Mouse (Mus musculus): Measurements from ENCODE around the gene Pcbp3. TPM values are rescaled to one million over a fixed set of nuclear protein-coding genes. Genes with fewer than 3 reads are reported as not detected.

Gene Pcbp3
- total and polyA plus RNA-seq, 2 experiments: 0.37 to 0.55 TPM

- H3K27me3 ChIP-seq (ENCODE audit: control insufficient read depth, insufficient read depth, low read length): no peaks in the 10 kb centered on the region
- H3K27ac ChIP-seq (replicated peaks; ENCODE audit: insufficient read depth, low read depth, low read length): no peak overlapping the region
- no peak overlapping the region for H3K4me3 ChIP-seq (ENCODE audit: insufficient read depth, low read depth, low read length)
- no peaks in the 10 kb centered on the region for H3K4me1 ChIP-seq (ENCODE audit: control insufficient read depth, insufficient read depth, low read length)
- no peaks in the 10 kb centered on the region for H3K36me3 ChIP-seq (ENCODE audit: control insufficient read depth, insufficient read depth, low read length)
- TF ChIP-seq CTCF (IDR thresholded peaks at IDR 0.05; ENCODE audit: low read depth, low read length) (no peak), POLR2A (IDR thresholded peaks at IDR 0.05; ENCODE audit: extremely low read depth, insufficient read depth, low read length) (no peak)
- WGBS: 77% methylated on average over 5 of the region's 5 CpGs
- H3K79me2 ChIP-seq (ENCODE audit: control insufficient read depth, insufficient read depth, low read length): no peaks in the 10 kb centered on the region
- no peak overlapping the region for H3K9ac ChIP-seq (ENCODE audit: low read depth, low read length)
- DNase-seq (ENCODE audit: extremely low read depth, low read depth, low spot score): no peak
Observed at GRCm38 (mm10) chr10:76771086-76771485, 190.6 kb downstream of the Pcbp3 start.

- no peaks in the 10 kb centered on the region for H3K79me2 ChIP-seq (ENCODE audit: control insufficient read depth, insufficient read depth, low read length)
- no peak overlapping the region for H3K27ac ChIP-seq (replicated peaks; ENCODE audit: insufficient read depth, low read depth, low read length)
- WGBS: 95% methylated on average over 6 of the region's 6 CpGs
- no peak for DNase-seq (ENCODE audit: extremely low read depth, low read depth, low spot score)
- H3K9ac ChIP-seq (ENCODE audit: low read depth, low read length): no peak overlapping the region
- no peaks in the 10 kb centered on the region for H3K4me1 ChIP-seq (ENCODE audit: control insufficient read depth, insufficient read depth, low read length)
- no peaks in the 10 kb centered on the region for H3K36me3 ChIP-seq (ENCODE audit: control insufficient read depth, insufficient read depth, low read length)
- H3K27me3 ChIP-seq (ENCODE audit: control insufficient read depth, insufficient read depth, low read length): no peaks in the 10 kb centered on the region
- TF ChIP-seq POLR2A (IDR thresholded peaks at IDR 0.05; ENCODE audit: extremely low read depth, insufficient read depth, low read length) (no peak), CTCF (IDR thresholded peaks at IDR 0.05; ENCODE audit: low read depth, low read length) (no peak)
- no peak overlapping the region for H3K4me3 ChIP-seq (ENCODE audit: insufficient read depth, low read depth, low read length)
Observed at GRCm38 (mm10) chr10:76769581-76769980, 192.1 kb downstream of the Pcbp3 start.

- no peak overlapping the region for H3K4me3 ChIP-seq (ENCODE audit: insufficient read depth, low read depth, low read length)
- WGBS: 97% methylated on average over 1 of the region's 1 CpGs
- TF ChIP-seq POLR2A (IDR thresholded peaks at IDR 0.05; ENCODE audit: extremely low read depth, insufficient read depth, low read length): no peak
- TF ChIP-seq CTCF (IDR thresholded peaks at IDR 0.05; ENCODE audit: low read depth, low read length): no peak
- no peak overlapping the region for H3K27ac ChIP-seq (replicated peaks; ENCODE audit: insufficient read depth, low read depth, low read length)
- H3K4me1 ChIP-seq (ENCODE audit: control insufficient read depth, insufficient read depth, low read length): no peaks in the 10 kb centered on the region
- H3K79me2 ChIP-seq (ENCODE audit: control insufficient read depth, insufficient read depth, low read length): no peaks in the 10 kb centered on the region
- no peak for DNase-seq (ENCODE audit: extremely low read depth, low read depth, low spot score)
- no peak overlapping the region for H3K9ac ChIP-seq (ENCODE audit: low read depth, low read length)
- H3K36me3 ChIP-seq (ENCODE audit: control insufficient read depth, insufficient read depth, low read length): no peaks in the 10 kb centered on the region
- H3K27me3 ChIP-seq (ENCODE audit: control insufficient read depth, insufficient read depth, low read length): no peaks in the 10 kb centered on the region
Observed at GRCm38 (mm10) chr10:76766196-76766595, 195.5 kb downstream of the Pcbp3 start.

- H3K27ac ChIP-seq (replicated peaks; ENCODE audit: insufficient read depth, low read depth, low read length): no peak overlapping the region
- 92% methylated on average over 4 of the region's 4 CpGs for WGBS
- no peaks in the 10 kb centered on the region for H3K79me2 ChIP-seq (ENCODE audit: control insufficient read depth, insufficient read depth, low read length)
- TF ChIP-seq POLR2A (IDR thresholded peaks at IDR 0.05; ENCODE audit: extremely low read depth, insufficient read depth, low read length) (no peak), CTCF (IDR thresholded peaks at IDR 0.05; ENCODE audit: low read depth, low read length) (no peak)
- H3K9ac ChIP-seq (ENCODE audit: low read depth, low read length): no peak overlapping the region
- no peak for DNase-seq (ENCODE audit: extremely low read depth, low read depth, low spot score)
- no peaks in the 10 kb centered on the region for H3K27me3 ChIP-seq (ENCODE audit: control insufficient read depth, insufficient read depth, low read length)
- no peaks in the 10 kb centered on the region for H3K4me1 ChIP-seq (ENCODE audit: control insufficient read depth, insufficient read depth, low read length)
- no peaks in the 10 kb centered on the region for H3K36me3 ChIP-seq (ENCODE audit: control insufficient read depth, insufficient read depth, low read length)
- H3K4me3 ChIP-seq (ENCODE audit: insufficient read depth, low read depth, low read length): no peak overlapping the region
Observed at GRCm38 (mm10) chr10:76764927-76765326, 196.8 kb downstream of the Pcbp3 start.

GRCm38 (mm10) chr10:76763016-76763415 is 198.7 kb downstream of the Pcbp3 start:
- H3K9ac ChIP-seq (ENCODE audit: low read depth, low read length): no peak overlapping the region
- TF ChIP-seq CTCF (IDR thresholded peaks at IDR 0.05; ENCODE audit: low read depth, low read length): no peak
- no peak for TF ChIP-seq POLR2A (IDR thresholded peaks at IDR 0.05; ENCODE audit: extremely low read depth, insufficient read depth, low read length)
- H3K36me3 ChIP-seq (ENCODE audit: control insufficient read depth, insufficient read depth, low read length): no peaks in the 10 kb centered on the region
- no peak overlapping the region for H3K27ac ChIP-seq (replicated peaks; ENCODE audit: insufficient read depth, low read depth, low read length)
- 95% methylated on average over 12 of the region's 12 CpGs for whole genome bisulfite sequencing
- DNase-seq (ENCODE audit: extremely low read depth, low read depth, low spot score): no peak
- H3K27me3 ChIP-seq (ENCODE audit: control insufficient read depth, insufficient read depth, low read length): no peaks in the 10 kb centered on the region
- no peaks in the 10 kb centered on the region; the same call in 1 of the 2 replicates for H3K4me1 ChIP-seq (ENCODE audit: control insufficient read depth, insufficient read depth, low read length)
- no peaks in the 10 kb centered on the region for H3K79me2 ChIP-seq (ENCODE audit: control insufficient read depth, insufficient read depth, low read length)
- no peak overlapping the region for H3K4me3 ChIP-seq (ENCODE audit: insufficient read depth, low read depth, low read length)

GRCm38 (mm10) chr10:76762411-76762810 is 199.3 kb downstream of the Pcbp3 start:
- H3K79me2 ChIP-seq (ENCODE audit: control insufficient read depth, insufficient read depth, low read length): no peaks in the 10 kb centered on the region

More at GRCm38 (mm10) chr10:76762411-76762810, 199.3 kb downstream of the Pcbp3 start:
- no peak overlapping the region for H3K4me3 ChIP-seq (ENCODE audit: insufficient read depth, low read depth, low read length)
- no peaks in the 10 kb centered on the region; the same call in 1 of the 2 replicates for H3K4me1 ChIP-seq (ENCODE audit: control insufficient read depth, insufficient read depth, low read length)
- no peaks in the 10 kb centered on the region for H3K36me3 ChIP-seq (ENCODE audit: control insufficient read depth, insufficient read depth, low read length)
- WGBS: 81% methylated on average over 7 of the region's 7 CpGs
- DNase-seq (ENCODE audit: extremely low read depth, low read depth, low spot score): no peak
- H3K9ac ChIP-seq (ENCODE audit: low read depth, low read length): no peak overlapping the region
- no peak overlapping the region for H3K27ac ChIP-seq (replicated peaks; ENCODE audit: insufficient read depth, low read depth, low read length)
- TF ChIP-seq CTCF (IDR thresholded peaks at IDR 0.05; ENCODE audit: low read depth, low read length): no peak
- no peak for TF ChIP-seq POLR2A (IDR thresholded peaks at IDR 0.05; ENCODE audit: extremely low read depth, insufficient read depth, low read length)
- H3K27me3 ChIP-seq (ENCODE audit: control insufficient read depth, insufficient read depth, low read length): no peaks in the 10 kb centered on the region
